Mouse (Mus musculus) c-Kit-positive CD71-negative TER-119-negative erythroid progenitor cells, embryonic 14.5 days (primary cell): ENCODE results near the gene Ccdc142.

ENCODE experiments used
- DNase-seq: peaks from one replicate; pipeline ENCODE4 v3.0.0-alpha.2; 2013; ENCODE audit warnings: low read depth

The Ccdc142 gene

GRCm38 (mm10) chr6:83101316-83101687, at the start of gene Ccdc142, which contains the start of gene Gm42688:
Gene Ccdc142 (plus strand): TSS chr6:83101601.
Gene Gm42688 (plus strand): TSS chr6:83101617.
- DNase-seq, result peak; percentile 75

GRCm38 (mm10) chr6:83053136-83053960, 48.1 kb upstream of the Ccdc142 start:
- DNase-seq, result no peak

- peak; percentile 94 for DNase-seq
Observed at GRCm38 (mm10) chr6:83054074-83054851, 47.1 kb upstream of the Ccdc142 start, which contains the start of gene Aup1. Gene Aup1 (plus strand): TSS chr6:83054521.

- no peak for DNase-seq
Observed at GRCm38 (mm10) chr6:83054871-83055431, 46.5 kb upstream of the Ccdc142 start, which contains the start of gene Htra2. Gene Htra2 (minus strand): TSS chr6:83055273.

GRCm38 (mm10) chr6:83057790-83058189, 43.6 kb upstream of the Ccdc142 start, which contains the start of gene Dqx1:
Gene Dqx1 (plus strand): TSS chr6:83057844.
- DNase-seq, result no peak

- DNase-seq, result no peak
Observed at GRCm38 (mm10) chr6:83058725-83059124, 42.7 kb upstream of the Ccdc142 start.

GRCm38 (mm10) chr6:83065995-83066394, 35.4 kb upstream of the Ccdc142 start:
- no peak for DNase-seq

GRCm38 (mm10) chr6:83066441-83066840, 35.0 kb upstream of the Ccdc142 start:
- no peak for DNase-seq

- no peak for DNase-seq
Observed at GRCm38 (mm10) chr6:83068221-83068620, 33.2 kb upstream of the Ccdc142 start.

- DNase-seq, result no peak
Observed at GRCm38 (mm10) chr6:83068706-83069487, 32.5 kb upstream of the Ccdc142 start.

- no peak for DNase-seq
Observed at GRCm38 (mm10) chr6:83069488-83070246, 31.7 kb upstream of the Ccdc142 start.

GRCm38 (mm10) chr6:83070247-83070310, 31.3 kb upstream of the Ccdc142 start, which contains the start of gene Tlx2:
Gene Tlx2 (minus strand): TSS chr6:83070293.
- no peak for DNase-seq

GRCm38 (mm10) chr6:83070311-83071219, 30.8 kb upstream of the Ccdc142 start:
- no peak for DNase-seq

GRCm38 (mm10) chr6:83071220-83071619, 30.2 kb upstream of the Ccdc142 start:
- DNase-seq, result no peak

GRCm38 (mm10) chr6:83074979-83075378, 26.4 kb upstream of the Ccdc142 start:
- DNase-seq, result no peak

- DNase-seq, result peak; percentile 98
Observed at GRCm38 (mm10) chr6:83077630-83078323, 23.6 kb upstream of the Ccdc142 start, which contains the start of gene Pcgf1. Gene Pcgf1 (plus strand): TSS chr6:83077869.

- peak; percentile 83 for DNase-seq
Observed at GRCm38 (mm10) chr6:83078324-83078858, 23.0 kb upstream of the Ccdc142 start.

GRCm38 (mm10) chr6:83080210-83080609, 21.2 kb upstream of the Ccdc142 start:
- DNase-seq, result no peak

GRCm38 (mm10) chr6:83083497-83083896, 17.9 kb upstream of the Ccdc142 start:
- DNase-seq, result no peak
